Mouse (Mus musculus): ENCODE data around the gene Pmepa1. TPM values are rescaled to one million over a fixed set of nuclear protein-coding genes. Genes with fewer than 3 reads are reported as not detected.
A peak's percentile ranks its signal among the peaks of the same experiment; 100 is the strongest.

The Pmepa1 gene
- polyA plus RNA-seq, 1 experiment from 2014 or later, result 4.1 TPM

- Histone ChIP-seq H3K9ac (no peak overlapping the region), H3K9me3 (no peaks in the 10 kb centered on the region), H3K27ac (no peak overlapping the region; the same call in 1 of the 2 replicates), H3K4me1 (peaks cover 8% of the 10 kb centered on the region), H3K4me2 (0 out of 2 replicates have a peak overlapping the region, but pooled peaks have one; percentile 11), H3K36me3 (replicated peaks) (peaks cover 4% of the 10 kb centered on the region; the same call in 1 of the 2 replicates), H3K27me3 (replicated peaks) (no peaks in the 10 kb centered on the region), H3K4me3 (no peak overlapping the region)
- peak; percentile 72 for ATAC-seq (replicated peaks)
- WGBS, result 7% methylated on average over 10 of the region's 10 CpGs
Measured at GRCm38 (mm10) chr2:173229578-173230224, 46.6 kb downstream of the Pmepa1 start.

- Histone ChIP-seq H3K36me3 (replicated peaks) (peaks cover 4% of the 10 kb centered on the region; the same call in 1 of the 2 replicates), H3K27me3 (replicated peaks) (no peaks in the 10 kb centered on the region), H3K27ac (no peak overlapping the region), H3K4me1 (peaks cover 8% of the 10 kb centered on the region), H3K9me3 (no peaks in the 10 kb centered on the region), H3K4me2 (no peak overlapping the region), H3K4me3 (no peak overlapping the region), H3K9ac (no peak overlapping the region)
- WGBS, result 94% methylated on average over 8 of the region's 8 CpGs
- no peak for ATAC-seq (replicated peaks)
Measured at GRCm38 (mm10) chr2:173228567-173228966, 47.8 kb downstream of the Pmepa1 start.

GRCm38 (mm10) chr2:173226792-173227191 lies 49.5 kb downstream of the Pmepa1 start:
- Histone ChIP-seq H3K4me1 (peaks cover 3% of the 10 kb centered on the region), H3K4me3 (no peak overlapping the region), H3K9ac (no peak overlapping the region), H3K27ac (no peak overlapping the region), H3K27me3 (replicated peaks) (no peaks in the 10 kb centered on the region), H3K4me2 (no peak overlapping the region), H3K36me3 (replicated peaks) (peaks cover 4% of the 10 kb centered on the region; the same call in 1 of the 2 replicates), H3K9me3 (no peaks in the 10 kb centered on the region)
- WGBS, result 90% methylated on average over 8 of the region's 8 CpGs
- no peak for ATAC-seq (replicated peaks)

- 82% methylated on average over 7 of the region's 7 CpGs for WGBS
- Histone ChIP-seq H3K4me3 (no peak overlapping the region), H3K36me3 (replicated peaks) (peaks cover 4% of the 10 kb centered on the region; the same call in 1 of the 2 replicates), H3K27ac (no peak overlapping the region), H3K4me2 (no peak overlapping the region), H3K9ac (no peak overlapping the region), H3K9me3 (no peaks in the 10 kb centered on the region), H3K4me1 (peaks cover 3% of the 10 kb centered on the region), H3K27me3 (replicated peaks) (no peaks in the 10 kb centered on the region)
- no peak for ATAC-seq (replicated peaks)
Measured at GRCm38 (mm10) chr2:173225906-173226305, 50.4 kb downstream of the Pmepa1 start.

GRCm38 (mm10) chr2:173224832-173225231 lies 51.5 kb downstream of the Pmepa1 start:
- Histone ChIP-seq H3K4me3 (no peak overlapping the region), H3K36me3 (replicated peaks) (peaks cover 4% of the 10 kb centered on the region; the same call in 1 of the 2 replicates), H3K27ac (no peak overlapping the region), H3K4me2 (no peak overlapping the region), H3K9me3 (no peaks in the 10 kb centered on the region), H3K27me3 (replicated peaks) (no peaks in the 10 kb centered on the region), H3K9ac (no peak overlapping the region), H3K4me1 (peaks cover 3% of the 10 kb centered on the region)
- ATAC-seq (replicated peaks), result no peak
- 71% methylated on average over 7 of the region's 7 CpGs for WGBS

GRCm38 (mm10) chr2:173224097-173224496 lies 52.2 kb downstream of the Pmepa1 start:
- H3K4me3 ChIP-seq, result no peak overlapping the region
- no peak for ATAC-seq (replicated peaks)
- no peak overlapping the region for H3K27ac ChIP-seq
- H3K4me1 ChIP-seq, result no peaks in the 10 kb centered on the region
- no peaks in the 10 kb centered on the region for H3K9me3 ChIP-seq
- WGBS, result 83% methylated on average over 3 of the region's 3 CpGs
- no peaks in the 10 kb centered on the region for H3K27me3 ChIP-seq (replicated peaks)
- H3K9ac ChIP-seq, result no peak overlapping the region
- no peak overlapping the region for H3K4me2 ChIP-seq
- H3K36me3 ChIP-seq (replicated peaks), result peaks cover 4% of the 10 kb centered on the region; the same call in 1 of the 2 replicates

- ATAC-seq (replicated peaks), result no peak
- peaks cover 3% of the 10 kb centered on the region; the same call in 1 of the 2 replicates for H3K36me3 ChIP-seq (replicated peaks)
Measured at GRCm38 (mm10) chr2:173223496-173223895, 52.8 kb downstream of the Pmepa1 start.

GRCm38 (mm10) chr2:173220754-173221153 lies 55.6 kb downstream of the Pmepa1 start:
- no peak overlapping the region for H3K9ac ChIP-seq
- H3K36me3 ChIP-seq (replicated peaks), result no peaks in the 10 kb centered on the region
- H3K27ac ChIP-seq, result no peak overlapping the region
- no peak for ATAC-seq (replicated peaks)
- H3K4me1 ChIP-seq, result no peaks in the 10 kb centered on the region
- no peaks in the 10 kb centered on the region for H3K9me3 ChIP-seq
- 91% methylated on average over 9 of the region's 9 CpGs for WGBS
- no peaks in the 10 kb centered on the region for H3K27me3 ChIP-seq (replicated peaks)
- no peak overlapping the region for H3K4me3 ChIP-seq
- H3K4me2 ChIP-seq, result no peak overlapping the region

More at GRCm38 (mm10) chr2:173223496-173223895, 52.8 kb downstream of the Pmepa1 start:
- Histone ChIP-seq H3K4me1 (no peaks in the 10 kb centered on the region), H3K27ac (no peak overlapping the region), H3K27me3 (replicated peaks) (no peaks in the 10 kb centered on the region), H3K9me3 (no peaks in the 10 kb centered on the region), H3K4me2 (no peak overlapping the region), H3K9ac (no peak overlapping the region), H3K4me3 (no peak overlapping the region)
- WGBS, result 79% methylated on average over 3 of the region's 3 CpGs

GRCm38 (mm10) chr2:173219256-173219954 lies 56.9 kb downstream of the Pmepa1 start:
- Histone ChIP-seq H3K27ac (no peak overlapping the region), H3K9ac (no peak overlapping the region), H3K9me3 (no peaks in the 10 kb centered on the region), H3K4me3 (no peak overlapping the region), H3K36me3 (replicated peaks) (no peaks in the 10 kb centered on the region), H3K4me2 (no peak overlapping the region), H3K27me3 (replicated peaks) (no peaks in the 10 kb centered on the region), H3K4me1 (no peaks in the 10 kb centered on the region)
- 50% methylated on average over 10 of the region's 10 CpGs for WGBS
- ATAC-seq (replicated peaks), result no peak

GRCm38 (mm10) chr2:173218416-173219141 lies 57.8 kb downstream of the Pmepa1 start, which contains the start of gene Zbp1:
Zbp1 (minus strand) TSS chr2:173218923.
- H3K36me3 ChIP-seq (replicated peaks), result no peaks in the 10 kb centered on the region
- H3K27ac ChIP-seq, result no peak within 1 kb of the TSS
- ATAC-seq (replicated peaks), result no peak
- H3K9me3 ChIP-seq, result no peaks in the 10 kb centered on the region
- no peak within 1 kb of the TSS for H3K4me3 ChIP-seq
- H3K4me2 ChIP-seq, result no peak within 1 kb of the TSS
- H3K9ac ChIP-seq, result no peak within 1 kb of the TSS
- 68% methylated on average over 11 of the region's 11 CpGs for WGBS
- H3K27me3 ChIP-seq (replicated peaks), result no peaks in the 10 kb centered on the region
- H3K4me1 ChIP-seq, result no peaks in the 10 kb centered on the region

GRCm38 (mm10) chr2:173217763-173218258 lies 58.5 kb downstream of the Pmepa1 start:
- H3K4me3 ChIP-seq, result no peak overlapping the region
- no peaks in the 10 kb centered on the region for H3K36me3 ChIP-seq (replicated peaks)
- no peak overlapping the region for H3K4me2 ChIP-seq
- H3K9me3 ChIP-seq, result no peaks in the 10 kb centered on the region
- no peak for ATAC-seq (replicated peaks)
- no peak overlapping the region for H3K27ac ChIP-seq
- H3K27me3 ChIP-seq (replicated peaks), result no peaks in the 10 kb centered on the region
- H3K9ac ChIP-seq, result no peak overlapping the region
- no peaks in the 10 kb centered on the region for H3K4me1 ChIP-seq
- WGBS, result 93% methylated on average over 5 of the region's 5 CpGs

GRCm38 (mm10) chr2:173217246-173217645 lies 59.1 kb downstream of the Pmepa1 start:
- H3K27ac ChIP-seq, result no peak overlapping the region
- H3K9me3 ChIP-seq, result no peaks in the 10 kb centered on the region
- H3K4me2 ChIP-seq, result no peak overlapping the region
- H3K36me3 ChIP-seq (replicated peaks), result no peaks in the 10 kb centered on the region
- H3K27me3 ChIP-seq (replicated peaks), result no peaks in the 10 kb centered on the region
- WGBS, result 75% methylated on average over 3 of the region's 3 CpGs
- H3K9ac ChIP-seq, result no peak overlapping the region
- no peak overlapping the region for H3K4me3 ChIP-seq
- no peak for ATAC-seq (replicated peaks)
- no peaks in the 10 kb centered on the region for H3K4me1 ChIP-seq

All from midbrain, embryonic 15.5 days (tissue).